Mouse (Mus musculus) kidney, adult 9 months (tissue): Measurements from ENCODE around the gene Gas2l2.

Source experiments
- DNase-seq: peaks from one replicate; pipeline ENCODE4 v3.0.0; 2022

Gas2l2 gene

GRCm38 (mm10) chr11:83393062-83393461 is 36.2 kb downstream of the Gas2l2 start:
- DNase-seq = no peak

GRCm38 (mm10) chr11:83383532-83383887 is 45.7 kb downstream of the Gas2l2 start:
- no peak for DNase-seq

- DNase-seq = no peak
Measured at GRCm38 (mm10) chr11:83382876-83383531, 46.3 kb downstream of the Gas2l2 start.

- peak; percentile 7 for DNase-seq
Measured at GRCm38 (mm10) chr11:83379745-83380341, 49.4 kb downstream of the Gas2l2 start.
